Mouse (Mus musculus): ENCODE measurements around the gene Azgp1. TPM values are rescaled to one million over a fixed set of nuclear protein-coding genes. Genes with fewer than 3 reads are reported as not detected.
"Not testable (repeated sequence)": the region's sequence is repeated elsewhere in the genome, so short reads cannot be mapped to it uniquely, and the experiment has no call there.

Gene Azgp1
- total RNA-seq, 2 experiments from 2014 or later: not detected

- ATAC-seq (replicated peaks; ENCODE audit: low FRiP score, low TSS enrichment, poor library complexity, severe bottlenecking): not testable (repeated sequence)
These were observed 38.3 kb downstream of the Azgp1 start for GRCm38 (mm10) chr5:138019577-138019976.

DNA sequence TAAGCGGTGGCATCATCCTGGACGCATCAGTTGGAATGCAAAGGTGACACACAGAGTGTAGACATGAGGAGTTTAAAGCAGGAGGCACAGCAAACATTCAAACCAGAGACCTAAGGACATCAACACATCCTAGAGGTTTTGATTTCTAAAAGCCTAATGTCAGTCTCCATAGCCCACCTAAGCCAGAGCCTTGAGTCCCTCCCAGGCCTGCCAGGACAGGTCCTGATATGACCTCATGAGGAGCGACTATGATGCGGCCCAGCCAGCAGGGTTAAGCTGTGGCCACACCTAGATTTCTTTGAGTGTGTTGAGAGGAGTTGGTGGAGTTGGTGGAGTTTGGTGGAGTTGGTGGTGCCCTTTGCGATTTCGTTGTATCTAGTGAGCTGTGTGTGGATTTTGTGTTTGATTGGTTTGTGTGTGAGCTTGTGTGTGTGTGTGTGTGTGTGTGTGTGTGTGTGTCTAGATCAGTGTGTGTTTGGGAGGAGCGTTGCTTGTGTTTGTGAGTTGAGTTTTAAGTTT lies 39.7 kb downstream of the Azgp1 start, which contains the start of the genes Smok3a and Smok3b:
TSS of gene Smok3a (plus strand) at position 301 of the 519 bp plus-strand sequence.
TSS of gene Smok3b (plus strand) at position 469 of the 519 bp plus-strand sequence.
- ATAC-seq (replicated peaks; ENCODE audit: low FRiP score, low TSS enrichment, poor library complexity, severe bottlenecking): not testable (repeated sequence)

Other genes with a start within 250 kb of the Azgp1 start
- gene Nyap1, start 239.9 kb upstream of the Azgp1 start, total RNA-seq (2014; fragmentation: Nextera tagmentation): 0.57 TPM in 1 of 2 replicates, not detected in the other
- gene Nyap1, start 239.9 kb upstream of the Azgp1 start, total RNA-seq (2017): not detected in 2 replicates
- gene Tsc22d4, start 235.8 kb upstream of the Azgp1 start, total RNA-seq (2014; fragmentation: Nextera tagmentation): 45.4 and 55.2 TPM in 2 replicates
- gene Tsc22d4, start 235.8 kb upstream of the Azgp1 start, total RNA-seq (2017): 43.0 and 66.3 TPM in 2 replicates
- 40.6 and 60.7 TPM in 2 replicates for gene Ppp1r35, start 202.7 kb upstream of the Azgp1 start, total RNA-seq (2014; fragmentation: Nextera tagmentation)
- gene Ppp1r35, start 202.7 kb upstream of the Azgp1 start, total RNA-seq (2017): 30.0 and 60.2 TPM in 2 replicates
- gene Mepce, start 193.9 kb upstream of the Azgp1 start, total RNA-seq (2014; fragmentation: Nextera tagmentation): 59.2 and 84.0 TPM in 2 replicates
- gene Mepce, start 193.9 kb upstream of the Azgp1 start, total RNA-seq (2017): 22.0 and 26.7 TPM in 2 replicates
- 4.2 and 5.5 TPM in 2 replicates for gene Zcwpw1, start 193.7 kb upstream of the Azgp1 start, total RNA-seq (2014; fragmentation: Nextera tagmentation)
- 7.8 and 18.7 TPM in 2 replicates for gene Zcwpw1, start 193.7 kb upstream of the Azgp1 start, total RNA-seq (2017)
- gene Pilra, start 145.2 kb upstream of the Azgp1 start, total RNA-seq (2014; fragmentation: Nextera tagmentation): 6.5 TPM in 1 of 2 replicates, not detected in the other
- not detected in 2 replicates for gene Pilra, start 145.2 kb upstream of the Azgp1 start, total RNA-seq (2017)
- gene Pilrb1, start 123.4 kb upstream of the Azgp1 start, total RNA-seq (2014; fragmentation: Nextera tagmentation): not detected in 2 replicates
- gene Pilrb1, start 123.4 kb upstream of the Azgp1 start, total RNA-seq (2017): not detected in 2 replicates
- gene Pilrb2, start 109.7 kb upstream of the Azgp1 start, total RNA-seq (2014; fragmentation: Nextera tagmentation): 1.5 TPM in 1 of 2 replicates, not detected in the other
- not detected in 2 replicates for gene Pilrb2, start 109.7 kb upstream of the Azgp1 start, total RNA-seq (2017)
- not detected in 2 replicates for gene Cyp3a13, start 59.9 kb upstream of the Azgp1 start, total RNA-seq (2014; fragmentation: Nextera tagmentation)
- not detected in 2 replicates for gene Cyp3a13, start 59.9 kb upstream of the Azgp1 start, total RNA-seq (2017)
- gene Gjc3, start 18.4 kb upstream of the Azgp1 start, total RNA-seq (2014; fragmentation: Nextera tagmentation): not detected in 2 replicates
- gene Gjc3, start 18.4 kb upstream of the Azgp1 start, total RNA-seq (2017): not detected in 2 replicates
- gene Smok3a, start 39.7 kb downstream of the Azgp1 start, total RNA-seq (2014; fragmentation: Nextera tagmentation): not detected in 2 replicates
- gene Smok3a, start 39.7 kb downstream of the Azgp1 start, total RNA-seq (2017): not detected in 2 replicates
- gene Smok3b, start 39.9 kb downstream of the Azgp1 start, total RNA-seq (2014; fragmentation: Nextera tagmentation): not detected in 2 replicates
- not detected in 2 replicates for gene Smok3b, start 39.9 kb downstream of the Azgp1 start, total RNA-seq (2017)
- not detected in 2 replicates for gene Smok3c, start 71.7 kb downstream of the Azgp1 start, total RNA-seq (2014; fragmentation: Nextera tagmentation)
- not detected in 2 replicates for gene Smok3c, start 71.7 kb downstream of the Azgp1 start, total RNA-seq (2017)
- gene Zkscan1, start 103.6 kb downstream of the Azgp1 start, total RNA-seq (2014; fragmentation: Nextera tagmentation): 40.3 and 41.1 TPM in 2 replicates
- gene Zkscan1, start 103.6 kb downstream of the Azgp1 start, total RNA-seq (2017): 38.0 and 44.5 TPM in 2 replicates
- gene Zscan21, start 135.4 kb downstream of the Azgp1 start, total RNA-seq (2014; fragmentation: Nextera tagmentation): 14.4 and 18.0 TPM in 2 replicates
- gene Zscan21, start 135.4 kb downstream of the Azgp1 start, total RNA-seq (2017): 10.8 and 16.5 TPM in 2 replicates
- 7.3 and 7.5 TPM in 2 replicates for gene Zfp113, start 174.2 kb downstream of the Azgp1 start, total RNA-seq (2014; fragmentation: Nextera tagmentation)
- gene Zfp113, start 174.2 kb downstream of the Azgp1 start, total RNA-seq (2017): 7.8 and 10.9 TPM in 2 replicates
- gene Cops6, start 179.6 kb downstream of the Azgp1 start, total RNA-seq (2014; fragmentation: Nextera tagmentation): 81.1 and 121 TPM in 2 replicates
- gene Cops6, start 179.6 kb downstream of the Azgp1 start, total RNA-seq (2017): 51.6 and 66.1 TPM in 2 replicates
- 37.3 and 53.0 TPM in 2 replicates for gene Ap4m1, start 190.5 kb downstream of the Azgp1 start, total RNA-seq (2014; fragmentation: Nextera tagmentation)
- gene Ap4m1, start 190.5 kb downstream of the Azgp1 start, total RNA-seq (2017): 18.9 and 32.8 TPM in 2 replicates
- 343 and 361 TPM in 2 replicates for gene Mcm7, start 190.9 kb downstream of the Azgp1 start, total RNA-seq (2014; fragmentation: Nextera tagmentation)
- gene Mcm7, start 190.9 kb downstream of the Azgp1 start, total RNA-seq (2017): 397 and 503 TPM in 2 replicates
- 44.8 and 68.4 TPM in 2 replicates for gene Taf6, start 205.9 kb downstream of the Azgp1 start, total RNA-seq (2014; fragmentation: Nextera tagmentation)
- 25.4 and 37.9 TPM in 2 replicates for gene Taf6, start 205.9 kb downstream of the Azgp1 start, total RNA-seq (2017)
- gene Cnpy4, start 206.0 kb downstream of the Azgp1 start, total RNA-seq (2014; fragmentation: Nextera tagmentation): 22.0 and 26.2 TPM in 2 replicates
- 35.3 and 36.5 TPM in 2 replicates for gene Cnpy4, start 206.0 kb downstream of the Azgp1 start, total RNA-seq (2017)
- gene Mblac1, start 212.8 kb downstream of the Azgp1 start, total RNA-seq (2014; fragmentation: Nextera tagmentation): 5.1 and 8.0 TPM in 2 replicates
- 2.5 and 8.3 TPM in 2 replicates for gene Mblac1, start 212.8 kb downstream of the Azgp1 start, total RNA-seq (2017)
- 0.28 TPM in 1 of 2 replicates, not detected in the other for gene Nxpe5, start 244.4 kb downstream of the Azgp1 start, total RNA-seq (2014; fragmentation: Nextera tagmentation)
- gene Nxpe5, start 244.4 kb downstream of the Azgp1 start, total RNA-seq (2017): 0.94 and 1.0 TPM in 2 replicates